ENCODE assay signal across 7 mouse cellular contexts in genomic region chr5:27680476-27680875, GRCm38 (mm10).
DNase-seq lines count a peak whose midpoint lies in the region; ATAC-seq and TF ChIP-seq lines count a peak whose summit lies in the region.

No protein-coding gene starts in this region.

- no peaks in the 10 kb centered on the region for H3K9me3 ChIP-seq in embryonic facial prominence, embryonic 11.5 days (replicated peaks; ENCODE audit: control insufficient read depth, low read length)
- no peaks in the 10 kb centered on the region for H3K9me3 ChIP-seq in liver, embryonic 14.5 days (ENCODE audit: control insufficient read depth, low read length)

- no peak overlapping the region for H3K27ac ChIP-seq in bone marrow, adult 2 months (ENCODE audit: control insufficient read depth, insufficient read depth, low read depth, low read length, poor library complexity)
- H3K27ac ChIP-seq in embryonic facial prominence, embryonic 11.5 days (replicated peaks; ENCODE audit: low read depth, low read length) = no peak overlapping the region
- H3K27ac ChIP-seq in liver, embryonic 14.5 days = no peak overlapping the region

- DNase-seq in left cerebral cortex, postnatal 25 days (ENCODE audit: low spot score in 2 of 2) = peak; percentile 31 to 39
- no peak for DNase-seq in left cerebral cortex, adult 8-10 months (ENCODE audit: low spot score in 2 of 2)
- peak; percentile 3 for DNase-seq in Muller cell, postnatal 12 days (ENCODE audit: inconsistent ontology term)
- peak; percentile 36 for DNase-seq in embryonic facial prominence, embryonic 11.5 days (ENCODE audit: low spot score)
- DNase-seq in liver, embryonic 14.5 days (ENCODE audit: low read depth in 3 of 3, low spot score in 3 of 3) = peak in 1 of 3 experiments; percentile 28
- peak; percentile 3 for DNase-seq in thymus, postnatal 25 days

- TF ChIP-seq EP300 in liver, embryonic 14.5 days (IDR thresholded peaks at IDR 0.05; ENCODE audit: low read depth) = no peak

- no peak for ATAC-seq in embryonic facial prominence, embryonic 11.5 days (replicated peaks; ENCODE audit: insufficient number of reproducible peaks, low FRiP score, low TSS enrichment, low read depth)
- ATAC-seq in liver, embryonic 14.5 days (ENCODE audit: insufficient read depth) = peak; percentile 45; the same call in 1 of the 2 replicates

- TF ChIP-seq CTCF in bone marrow, adult 2 months (IDR thresholded peaks at IDR 0.05; ENCODE audit: control insufficient read depth, insufficient read depth, low read length) = peak; percentile 47; the same call in 1 of the 2 replicates
- TF ChIP-seq CTCF in liver, embryonic 14.5 days (IDR thresholded peaks at IDR 0.05; ENCODE audit: low read depth) = peak; percentile 91

- no peak overlapping the region for H3K4me2 ChIP-seq in embryonic facial prominence, embryonic 11.5 days (ENCODE audit: low read depth, low read length)
- no peak overlapping the region for H3K4me2 ChIP-seq in liver, embryonic 14.5 days (ENCODE audit: low read depth)

- no peak overlapping the region for H3K4me3 ChIP-seq in bone marrow, adult 2 months (replicated peaks; ENCODE audit: control insufficient read depth, low read depth, low read length)
- H3K4me3 ChIP-seq in embryonic facial prominence, embryonic 11.5 days (ENCODE audit: low read depth, low read length) = no peak overlapping the region
- no peak overlapping the region for H3K4me3 ChIP-seq in liver, embryonic 14.5 days (ENCODE audit: insufficient read depth in 1 of 2, low read depth in 2 of 2, low read length in 2 of 2)

- H3K27me3 ChIP-seq in embryonic facial prominence, embryonic 11.5 days (ENCODE audit: control insufficient read depth, insufficient read depth, low read length) = no peaks in the 10 kb centered on the region
- no peaks in the 10 kb centered on the region for H3K27me3 ChIP-seq in liver, embryonic 14.5 days (ENCODE audit: control insufficient read depth, insufficient read depth, low read length)

- intact Hi-C loops in left cerebral cortex, postnatal 25 days (cut with DNase I) = no loop called here

- no peak for TF ChIP-seq POLR2A in bone marrow, adult 2 months (IDR thresholded peaks at IDR 0.05; ENCODE audit: borderline replicate concordance, control insufficient read depth, low read depth, low read length)

- WGBS in bone marrow, adult 2 months = 31% methylated on average over 5 of the region's 5 CpGs
- WGBS in embryonic facial prominence, embryonic 11.5 days = 42% methylated on average over 5 of the region's 5 CpGs
- 15% methylated on average over 5 of the region's 5 CpGs for WGBS in liver, embryonic 14.5 days (ENCODE audit: insufficient replicate concordance)

- no peaks in the 10 kb centered on the region for H3K4me1 ChIP-seq in bone marrow, adult 2 months (ENCODE audit: control insufficient read depth, insufficient read depth, low read length)
- no peaks in the 10 kb centered on the region for H3K4me1 ChIP-seq in embryonic facial prominence, embryonic 11.5 days (ENCODE audit: control insufficient read depth, insufficient read depth, low read length)
- no peaks in the 10 kb centered on the region for H3K4me1 ChIP-seq in liver, embryonic 14.5 days (replicated peaks; ENCODE audit: control insufficient read depth in 2 of 2, insufficient read depth in 2 of 2, low read length in 1 of 2)

- no peaks in the 10 kb centered on the region for H3K36me3 ChIP-seq in embryonic facial prominence, embryonic 11.5 days (replicated peaks; ENCODE audit: control insufficient read depth, insufficient read depth, low read depth, low read length)
- H3K36me3 ChIP-seq in liver, embryonic 14.5 days (replicated peaks; ENCODE audit: control insufficient read depth, insufficient read depth, low read depth) = no peaks in the 10 kb centered on the region

- no peak overlapping the region for H3K9ac ChIP-seq in embryonic facial prominence, embryonic 11.5 days (replicated peaks; ENCODE audit: low read length)
- H3K9ac ChIP-seq in liver, embryonic 14.5 days (replicated peaks) = no peak overlapping the region

Comparison
In these comparisons a context has a peak if more than half of its experiments do, and no peak if none do; other contexts are left out.
1. DNase-seq: peak in left cerebral cortex, postnatal 25 days (2 of 2), Muller cell, postnatal 12 days (single experiment), embryonic facial prominence, embryonic 11.5 days (single experiment) and thymus, postnatal 25 days (single experiment); none in left cerebral cortex, adult 8-10 months (0 of 2).